Mouse (Mus musculus): ENCODE data around the gene Pdlim5.

GRCm38 (mm10) chr3:142294616-142295286, 100.7 kb downstream of the Pdlim5 start:
- no peak for TF ChIP-seq POLR2A (IDR thresholded peaks at IDR 0.05; ENCODE audit: insufficient read depth, low read depth, low read length)
- no peak for TF ChIP-seq EP300 (IDR thresholded peaks at IDR 0.05; ENCODE audit: insufficient read depth, low read depth, low read length)
